Mouse (Mus musculus) bone marrow macrophage, adult 2 months (primary cell): ENCODE data around the gene Fth1.

Experiments used
- CTCF ChIP-seq: IDR thresholded peaks from 2 replicates; pipeline ENCODE4 v1.5.1; 2012; ENCODE audit warnings: low read depth, mild to moderate bottlenecking, low read length, moderate library complexity
- POLR2A ChIP-seq: IDR thresholded peaks from 2 replicates; pipeline ENCODE4 v1.6.1; 2012; ENCODE audit warnings: mild to moderate bottlenecking, low read depth, low read length, borderline replicate concordance

DNA sequence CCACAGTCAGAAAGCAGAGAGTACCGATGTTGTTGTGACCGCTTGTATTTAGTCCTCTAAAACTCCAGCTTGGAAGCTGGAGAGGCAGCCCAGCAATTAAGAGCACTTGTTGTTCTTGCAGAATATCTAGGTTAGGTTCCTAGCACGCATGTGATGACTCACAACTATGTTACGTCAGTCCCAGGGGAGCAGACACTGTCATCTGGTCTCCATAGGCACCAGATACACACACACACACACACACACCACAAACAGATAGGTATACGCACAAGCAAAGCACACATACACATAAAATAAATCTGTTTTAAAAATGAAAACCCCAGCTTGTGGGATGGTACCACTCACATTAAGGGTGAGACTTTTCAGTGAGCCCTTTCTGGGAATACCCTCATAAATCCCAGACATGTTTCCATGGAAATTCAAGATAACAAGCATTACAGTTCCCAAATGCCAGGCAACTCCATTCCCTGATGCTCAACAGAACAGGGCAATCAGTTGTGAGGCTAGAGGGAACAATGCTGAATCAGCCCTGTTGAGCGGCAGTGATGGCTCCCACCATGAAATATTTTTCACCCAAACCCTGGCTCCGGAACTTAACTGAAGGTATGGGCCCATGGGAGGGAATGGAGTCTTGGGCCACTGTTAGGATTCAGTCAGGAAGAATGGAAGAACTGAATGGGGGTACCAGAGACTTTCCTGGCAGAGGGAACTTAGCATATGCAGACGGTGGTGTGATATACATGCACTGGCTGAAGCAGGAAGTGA lies 34.4 kb upstream of the Fth1 start:
- TF ChIP-seq CTCF (no peak), POLR2A (no peak)
